Mouse (Mus musculus): ENCODE results near the gene Tmprss9. TPM values are rescaled to one million over a fixed set of nuclear protein-coding genes. Genes with fewer than 3 reads are reported as not detected.

Gene Tmprss9
- polyA plus RNA-seq, 1 experiment from 2014 or later = 0.25 TPM

- ATAC-seq = no peak
- WGBS = 92% methylated on average over 10 of the region's 10 CpGs
- Histone ChIP-seq H3K9ac (replicated peaks; ENCODE audit: low read depth, low read length) (no peak overlapping the region), H3K27me3 (replicated peaks; ENCODE audit: control insufficient read depth, insufficient read depth, low read length) (no peaks in the 10 kb centered on the region), H3K9me3 (ENCODE audit: control insufficient read depth, low read length) (no peaks in the 10 kb centered on the region), H3K27ac (ENCODE audit: low read length) (no peak overlapping the region), H3K4me2 (ENCODE audit: low read length) (no peak overlapping the region), H3K4me1 (replicated peaks; ENCODE audit: control insufficient read depth, insufficient read depth, low read length) (peaks cover 12% of the 10 kb centered on the region), H3K4me3 (replicated peaks; ENCODE audit: low read length) (no peak overlapping the region), H3K36me3 (ENCODE audit: control insufficient read depth, insufficient read depth) (peaks cover 27% of the 10 kb centered on the region)
Measured at GRCm38 (mm10) chr10:80903282-80903681, 31.6 kb downstream of the Tmprss9 start.

GRCm38 (mm10) chr10:80904004-80904693 lies 32.5 kb downstream of the Tmprss9 start:
- no peak overlapping the region for H3K4me2 ChIP-seq (ENCODE audit: low read length)
- WGBS = 88% methylated on average over 28 of the region's 28 CpGs
- H3K4me1 ChIP-seq (replicated peaks; ENCODE audit: control insufficient read depth, insufficient read depth, low read length) = peaks cover 9% of the 10 kb centered on the region
- H3K27ac ChIP-seq (ENCODE audit: low read length) = no peak overlapping the region
- peaks cover 28% of the 10 kb centered on the region for H3K36me3 ChIP-seq (ENCODE audit: control insufficient read depth, insufficient read depth)
- H3K9ac ChIP-seq (replicated peaks; ENCODE audit: low read depth, low read length) = no peak overlapping the region
- H3K27me3 ChIP-seq (replicated peaks; ENCODE audit: control insufficient read depth, insufficient read depth, low read length) = no peaks in the 10 kb centered on the region
- ATAC-seq = no peak
- no peaks in the 10 kb centered on the region for H3K9me3 ChIP-seq (ENCODE audit: control insufficient read depth, low read length)
- H3K4me3 ChIP-seq (replicated peaks; ENCODE audit: low read length) = no peak overlapping the region

- no peak for ATAC-seq
- no peak overlapping the region for H3K4me2 ChIP-seq (ENCODE audit: low read length)
- H3K4me1 ChIP-seq (replicated peaks; ENCODE audit: control insufficient read depth, insufficient read depth, low read length) = peaks cover 3% of the 10 kb centered on the region
- 92% methylated on average over 11 of the region's 11 CpGs for WGBS
- H3K9ac ChIP-seq (replicated peaks; ENCODE audit: low read depth, low read length) = no peak overlapping the region
- H3K4me3 ChIP-seq (replicated peaks; ENCODE audit: low read length) = no peak overlapping the region
- no peaks in the 10 kb centered on the region for H3K9me3 ChIP-seq (ENCODE audit: control insufficient read depth, low read length)
- no peaks in the 10 kb centered on the region for H3K27me3 ChIP-seq (replicated peaks; ENCODE audit: control insufficient read depth, insufficient read depth, low read length)
- H3K36me3 ChIP-seq (ENCODE audit: control insufficient read depth, insufficient read depth) = peaks cover 29% of the 10 kb centered on the region
- H3K27ac ChIP-seq (ENCODE audit: low read length) = no peak overlapping the region
Measured at GRCm38 (mm10) chr10:80904709-80905108, 33.1 kb downstream of the Tmprss9 start.

- H3K4me1 ChIP-seq (replicated peaks; ENCODE audit: control insufficient read depth, insufficient read depth, low read length) = no peaks in the 10 kb centered on the region
- no peaks in the 10 kb centered on the region for H3K27me3 ChIP-seq (replicated peaks; ENCODE audit: control insufficient read depth, insufficient read depth, low read length)
- peaks cover 20% of the 10 kb centered on the region for H3K36me3 ChIP-seq (ENCODE audit: control insufficient read depth, insufficient read depth)
- H3K9me3 ChIP-seq (ENCODE audit: control insufficient read depth, low read length) = no peaks in the 10 kb centered on the region
- no peak overlapping the region for H3K4me2 ChIP-seq (ENCODE audit: low read length)
- no peak for ATAC-seq
- no peak overlapping the region for H3K9ac ChIP-seq (replicated peaks; ENCODE audit: low read depth, low read length)
- WGBS = 97% methylated on average over 22 of the region's 22 CpGs
- no peak overlapping the region for H3K27ac ChIP-seq (ENCODE audit: low read length)
- no peak overlapping the region for H3K4me3 ChIP-seq (replicated peaks; ENCODE audit: low read length)
Measured at GRCm38 (mm10) chr10:80909375-80910162, 37.9 kb downstream of the Tmprss9 start.

GRCm38 (mm10) chr10:80911354-80911753 lies 39.7 kb downstream of the Tmprss9 start:
- Histone ChIP-seq H3K27me3 (replicated peaks; ENCODE audit: control insufficient read depth, insufficient read depth, low read length) (no peaks in the 10 kb centered on the region), H3K9me3 (ENCODE audit: control insufficient read depth, low read length) (no peaks in the 10 kb centered on the region), H3K27ac (ENCODE audit: low read length) (no peak overlapping the region), H3K9ac (replicated peaks; ENCODE audit: low read depth, low read length) (no peak overlapping the region), H3K4me2 (ENCODE audit: low read length) (no peak overlapping the region), H3K4me3 (replicated peaks; ENCODE audit: low read length) (no peak overlapping the region), H3K36me3 (ENCODE audit: control insufficient read depth, insufficient read depth) (peaks cover 8% of the 10 kb centered on the region), H3K4me1 (replicated peaks; ENCODE audit: control insufficient read depth, insufficient read depth, low read length) (peaks cover 6% of the 10 kb centered on the region)
- no peak for ATAC-seq
- 93% methylated on average over 4 of the region's 4 CpGs for WGBS

- Histone ChIP-seq H3K36me3 (ENCODE audit: control insufficient read depth, insufficient read depth) (peaks cover 5% of the 10 kb centered on the region), H3K4me1 (replicated peaks; ENCODE audit: control insufficient read depth, insufficient read depth, low read length) (peaks cover 12% of the 10 kb centered on the region), H3K4me2 (ENCODE audit: low read length) (no peak overlapping the region), H3K9ac (replicated peaks; ENCODE audit: low read depth, low read length) (no peak overlapping the region), H3K27ac (ENCODE audit: low read length) (no peak overlapping the region), H3K9me3 (ENCODE audit: control insufficient read depth, low read length) (no peaks in the 10 kb centered on the region), H3K4me3 (replicated peaks; ENCODE audit: low read length) (no peak overlapping the region), H3K27me3 (replicated peaks; ENCODE audit: control insufficient read depth, insufficient read depth, low read length) (no peaks in the 10 kb centered on the region)
- ATAC-seq = no peak
Measured at GRCm38 (mm10) chr10:80911891-80912290, 40.2 kb downstream of the Tmprss9 start.

- ATAC-seq = no peak
- no peak overlapping the region for H3K4me2 ChIP-seq (ENCODE audit: low read length)
- H3K27me3 ChIP-seq (replicated peaks; ENCODE audit: control insufficient read depth, insufficient read depth, low read length) = no peaks in the 10 kb centered on the region
- H3K4me1 ChIP-seq (replicated peaks; ENCODE audit: control insufficient read depth, insufficient read depth, low read length) = peaks cover 20% of the 10 kb centered on the region
- H3K36me3 ChIP-seq (ENCODE audit: control insufficient read depth, insufficient read depth) = peaks cover 5% of the 10 kb centered on the region
- no peak overlapping the region for H3K4me3 ChIP-seq (replicated peaks; ENCODE audit: low read length)
- no peaks in the 10 kb centered on the region for H3K9me3 ChIP-seq (ENCODE audit: control insufficient read depth, low read length)
- H3K27ac ChIP-seq (ENCODE audit: low read length) = no peak overlapping the region
- WGBS = 92% methylated on average over 7 of the region's 8 CpGs
- no peak overlapping the region for H3K9ac ChIP-seq (replicated peaks; ENCODE audit: low read depth, low read length)
Measured at GRCm38 (mm10) chr10:80913364-80914011, 41.8 kb downstream of the Tmprss9 start.

- Histone ChIP-seq H3K9ac (replicated peaks; ENCODE audit: low read depth, low read length) (no peak overlapping the region), H3K27ac (ENCODE audit: low read length) (no peak overlapping the region), H3K36me3 (ENCODE audit: control insufficient read depth, insufficient read depth) (peaks cover 2% of the 10 kb centered on the region), H3K4me2 (ENCODE audit: low read length) (no peak overlapping the region), H3K4me3 (replicated peaks; ENCODE audit: low read length) (no peak overlapping the region), H3K4me1 (replicated peaks; ENCODE audit: control insufficient read depth, insufficient read depth, low read length) (peaks cover 22% of the 10 kb centered on the region), H3K27me3 (replicated peaks; ENCODE audit: control insufficient read depth, insufficient read depth, low read length) (no peaks in the 10 kb centered on the region), H3K9me3 (ENCODE audit: control insufficient read depth, low read length) (no peaks in the 10 kb centered on the region)
- 93% methylated on average over 5 of the region's 5 CpGs for WGBS
- ATAC-seq = no peak
Measured at GRCm38 (mm10) chr10:80914253-80914656, 42.6 kb downstream of the Tmprss9 start.

- H3K4me2 ChIP-seq (ENCODE audit: low read length) = no peak overlapping the region
- no peaks in the 10 kb centered on the region; the same call in none of the 2 replicates for H3K36me3 ChIP-seq (ENCODE audit: control insufficient read depth, insufficient read depth)
- WGBS = 85% methylated on average over 2 of the region's 2 CpGs
- H3K27ac ChIP-seq (ENCODE audit: low read length) = no peak overlapping the region
- peaks cover 22% of the 10 kb centered on the region for H3K4me1 ChIP-seq (replicated peaks; ENCODE audit: control insufficient read depth, insufficient read depth, low read length)
- H3K4me3 ChIP-seq (replicated peaks; ENCODE audit: low read length) = no peak overlapping the region
- H3K9ac ChIP-seq (replicated peaks; ENCODE audit: low read depth, low read length) = no peak overlapping the region
- H3K9me3 ChIP-seq (ENCODE audit: control insufficient read depth, low read length) = no peaks in the 10 kb centered on the region
- H3K27me3 ChIP-seq (replicated peaks; ENCODE audit: control insufficient read depth, insufficient read depth, low read length) = no peaks in the 10 kb centered on the region
- no peak for ATAC-seq
Measured at GRCm38 (mm10) chr10:80915260-80915659, 43.6 kb downstream of the Tmprss9 start.

Measured in forebrain, embryonic 16.5 days (tissue).